Mouse (Mus musculus): ENCODE data around the gene Tcf7l1.

DNA sequence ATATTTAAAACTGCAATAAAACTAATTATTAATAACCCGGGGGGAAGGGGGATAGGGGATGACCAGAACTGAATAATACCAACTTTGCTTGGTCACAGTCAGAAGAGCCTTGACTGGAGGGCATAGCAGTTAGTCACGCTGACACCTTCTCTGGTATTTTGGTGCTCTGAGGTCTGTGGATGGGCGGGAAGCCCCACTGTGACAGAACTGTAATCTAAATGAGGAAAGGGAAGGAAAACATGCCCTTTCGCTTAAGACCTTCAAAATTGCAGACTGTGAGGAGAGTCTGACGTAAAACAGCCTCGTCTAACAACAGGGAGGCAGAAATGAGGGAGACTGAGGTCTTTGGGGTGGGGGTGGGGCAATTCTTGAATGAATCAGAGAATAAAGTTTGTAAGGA, 96.6 kb downstream of the Tcf7l1 start:
- no peak for TF ChIP-seq JUND (IDR thresholded peaks at IDR 0.05; ENCODE audit: low read depth, low read length)
- no peak for TF ChIP-seq ZC3H11A (IDR thresholded peaks at IDR 0.05; ENCODE audit: low read depth, low read length)
- TF ChIP-seq POLR2A (IDR thresholded peaks at IDR 0.05; ENCODE audit: control insufficient read depth in 1 of 2, insufficient read depth in 1 of 2, low read depth in 1 of 2, low read length in 2 of 2, poor library complexity in 1 of 2): no peak
- TF ChIP-seq SIN3A (IDR thresholded peaks at IDR 0.05; ENCODE audit: low read length): no peak
- no peak for TF ChIP-seq RCOR1 (IDR thresholded peaks at IDR 0.05; ENCODE audit: low read depth, low read length)
- no peak for TF ChIP-seq EP300 (IDR thresholded peaks at IDR 0.05; ENCODE audit: low read depth in 1 of 2, low read length in 2 of 2)
- TF ChIP-seq CTCF (IDR thresholded peaks at IDR 0.05 in 2 of 3, conservative IDR thresholded peaks at IDR 0.05 in 1 of 3; ENCODE audit: control insufficient read depth in 1 of 3, insufficient read depth in 1 of 3, low read depth in 2 of 3, low read length in 3 of 3, poor library complexity in 1 of 3, severe bottlenecking in 1 of 3): no peak
- TF ChIP-seq USF1 (IDR thresholded peaks at IDR 0.05; ENCODE audit: low read depth, low read length): no peak
- no peak for TF ChIP-seq NRF1 (IDR thresholded peaks at IDR 0.05; ENCODE audit: insufficient read depth, low read depth, low read length, poor library complexity, severe bottlenecking)
